In genomic region chr4:89137542-89138360, GRCm38 (mm10) we compare ENCODE assay signal across 8 mouse cellular contexts. TPM values are rescaled to one million over a fixed set of nuclear protein-coding genes. Genes with fewer than 3 reads are reported as not detected.
DNase-seq lines count a peak whose midpoint lies in the region; ATAC-seq lines count a peak whose summit lies in the region.

No protein-coding gene starts in this region.

- WGBS in intestine, embryonic 14.5 days = under 1% methylated on average over 36 of the region's 36 CpGs
- WGBS in liver, embryonic 12.5 days (ENCODE audit: insufficient replicate concordance) = under 1% methylated on average over 36 of the region's 36 CpGs

- DNase-seq in right cerebral cortex, adult 18-20 months = peak; percentile 33
- DNase-seq in right cerebral cortex, postnatal 25 days = no peak
- peak; percentile 71 for DNase-seq in brain, adult 2 months (ENCODE audit: low read depth, low spot score)
- DNase-seq in gastrocnemius, postnatal 25 days = peak; percentile 37
- DNase-seq in intestine, embryonic 14.5 days (ENCODE audit: low spot score) = peak; percentile 79
- DNase-seq in thymus, postnatal 36 days = peak; percentile 74 to 79

- peak overlapping the region; percentile 91 for H3K4me3 ChIP-seq in intestine, embryonic 14.5 days (ENCODE audit: low read depth, low read length)
- H3K4me3 ChIP-seq in liver, embryonic 12.5 days = peak overlapping the region; percentile 73

- no peaks in the 10 kb centered on the region for H3K9me3 ChIP-seq in intestine, embryonic 14.5 days (ENCODE audit: control insufficient read depth, low read length)
- H3K9me3 ChIP-seq in liver, embryonic 12.5 days (replicated peaks) = no peaks in the 10 kb centered on the region

- peak overlapping the region; percentile 88 for H3K27ac ChIP-seq in intestine, embryonic 14.5 days (ENCODE audit: low read depth)
- H3K27ac ChIP-seq in liver, embryonic 12.5 days = peak overlapping the region; percentile 67

- H3K36me3 ChIP-seq in intestine, embryonic 14.5 days (ENCODE audit: control insufficient read depth, insufficient read depth, low read length) = no peaks in the 10 kb centered on the region
- H3K36me3 ChIP-seq in liver, embryonic 12.5 days = 0 out of 2 replicates have a peak, but pooled peaks cover 8% of the 10 kb centered on the region

- H3K27me3 ChIP-seq in intestine, embryonic 14.5 days (replicated peaks; ENCODE audit: control insufficient read depth, insufficient read depth, low read length) = no peaks in the 10 kb centered on the region
- no peaks in the 10 kb centered on the region for H3K27me3 ChIP-seq in liver, embryonic 12.5 days (replicated peaks)

- ATAC-seq in intestine, embryonic 14.5 days (replicated peaks; ENCODE audit: low FRiP score, low TSS enrichment, low read depth) = peak; percentile 80
- peak; percentile 64 for ATAC-seq in liver, embryonic 12.5 days
- peak; percentile 57; the same call in 1 of the 2 replicates for ATAC-seq in monocyte, adult 5-6 weeks (replicated peaks; ENCODE audit: insufficient number of reproducible peaks, low FRiP score, low TSS enrichment, poor library complexity, severe bottlenecking)

- peak overlapping the region; percentile 66 for H3K4me2 ChIP-seq in intestine, embryonic 14.5 days (ENCODE audit: low read length)
- H3K4me2 ChIP-seq in liver, embryonic 12.5 days = peak overlapping the region; percentile 93

- peaks cover 9% of the 10 kb centered on the region; the same call in 1 of the 2 replicates for H3K4me1 ChIP-seq in intestine, embryonic 14.5 days (replicated peaks; ENCODE audit: control insufficient read depth, insufficient read depth, low read length)
- peaks cover 55% of the 10 kb centered on the region for H3K4me1 ChIP-seq in liver, embryonic 12.5 days

- H3K9ac ChIP-seq in intestine, embryonic 14.5 days (ENCODE audit: low read length) = peak overlapping the region; percentile 77
- peak overlapping the region; percentile 77 for H3K9ac ChIP-seq in liver, embryonic 12.5 days

RNA-seq across cellular contexts. Expression of gene Mtap, which starts 0.8 kb away (rescaled TPM):
- 10 to 100 TPM; 12.8 to 13.1 TPM for total RNA-seq in gastrocnemius, postnatal 25 days (2021)
- 69.7 and 79.9 TPM in 2 replicates for polyA plus RNA-seq in intestine, embryonic 14.5 days (2014; fragmentation: Nextera tagmentation; extraction: Ambion mirVana)
- polyA plus RNA-seq in liver, embryonic 12.5 days (2016; fragmentation: Nextera tagmentation; extraction: Ambion mirVana) = 45.7 and 51.2 TPM in 2 replicates
- total RNA-seq in monocyte, adult 5-6 weeks (2017) = 12.1 to 25.9 TPM (median 24.6 TPM) in 3 replicates
